Mouse (Mus musculus) right cerebral cortex, postnatal 25 days (tissue): ENCODE results near the gene Pan2.
"Not testable (repeated sequence)": the region's sequence is repeated elsewhere in the genome, so short reads cannot be mapped to it uniquely, and the experiment has no call there.

Experiments used
- DNase-seq: peaks from one replicate; pipeline ENCODE4 v3.0.0; 2022

Gene Pan2

GRCm38 (mm10) chr10:128303126-128304021 is at the start of gene Pan2:
Gene Pan2 (plus strand): TSS chr10:128303335.
- peak; percentile 100 for DNase-seq

DNA sequence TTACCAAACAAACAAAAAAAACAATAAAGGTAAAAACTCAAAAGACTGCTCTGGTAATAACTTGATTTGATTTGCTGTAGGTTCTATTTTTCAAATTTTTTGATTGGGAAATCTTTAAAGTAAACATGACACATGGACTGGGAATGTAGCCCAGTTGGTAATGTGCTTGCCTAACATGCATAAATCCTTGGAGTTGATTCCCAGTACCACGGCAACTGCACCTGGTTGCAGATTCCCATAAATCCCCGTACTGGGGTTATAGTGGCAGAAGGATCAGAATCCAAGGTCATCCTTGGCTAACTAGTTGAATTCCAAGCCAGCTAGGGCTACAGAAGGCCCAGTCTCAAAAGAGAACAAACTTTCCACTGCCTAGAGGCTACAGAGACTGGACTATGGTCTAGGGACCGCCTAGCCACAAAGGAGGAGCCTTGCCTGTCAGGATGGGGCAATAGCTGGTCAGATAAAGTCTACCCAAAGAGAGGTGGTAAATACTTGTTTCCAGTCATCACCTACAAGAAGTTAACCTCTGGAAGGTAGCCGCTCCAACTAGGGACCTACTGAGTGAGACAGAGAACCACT is 49.4 kb upstream of the Pan2 start, which contains the start of gene Apon:
Apon (plus strand) TSS at position 420 of the 579 bp plus-strand sequence.
- DNase-seq = no peak

DNA sequence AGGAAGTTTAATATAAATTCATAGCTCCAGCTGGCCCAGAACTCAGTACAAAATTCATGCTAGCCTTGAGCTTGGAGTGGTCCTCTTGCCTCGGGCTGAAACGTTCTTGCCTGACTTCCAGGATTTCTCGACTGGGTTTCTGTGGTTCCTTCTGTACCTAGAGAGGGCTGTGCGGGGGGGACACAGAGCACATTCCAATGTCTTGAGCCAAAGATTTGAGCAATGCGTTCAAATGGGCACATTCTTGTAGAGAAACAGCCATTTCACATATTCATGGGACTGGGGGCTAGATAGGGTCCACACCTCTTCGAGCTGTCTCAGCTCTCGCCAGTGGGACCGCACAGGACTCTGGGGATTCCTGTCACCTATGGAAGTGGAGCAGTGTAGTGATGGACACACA is 47.2 kb upstream of the Pan2 start:
- DNase-seq = no peak

- DNase-seq = no peak
These were observed 46.8 kb upstream of the Pan2 start for GRCm38 (mm10) chr10:128256328-128256727.

- no peak for DNase-seq
These were observed 44.2 kb upstream of the Pan2 start for GRCm38 (mm10) chr10:128258953-128259352.

DNA sequence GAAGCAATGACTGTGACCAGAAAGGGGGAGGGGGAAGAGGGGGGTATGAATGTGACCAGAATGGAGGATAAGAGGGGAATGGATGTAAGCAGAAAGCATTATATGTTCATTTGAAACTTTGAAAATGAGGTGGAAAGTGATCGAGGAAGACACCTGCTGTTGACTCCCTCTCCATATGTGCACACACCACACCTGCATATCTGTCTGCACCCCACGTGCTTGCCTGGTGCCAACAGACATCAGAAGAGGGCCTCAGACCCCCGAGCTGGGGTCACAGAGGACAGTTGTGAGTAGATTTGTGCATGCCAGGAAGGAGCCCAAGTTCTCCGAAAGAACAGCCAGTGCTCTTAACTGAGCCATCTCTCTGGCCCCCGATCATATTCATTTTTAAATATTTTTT is 43.2 kb upstream of the Pan2 start:
- DNase-seq = no peak

DNA sequence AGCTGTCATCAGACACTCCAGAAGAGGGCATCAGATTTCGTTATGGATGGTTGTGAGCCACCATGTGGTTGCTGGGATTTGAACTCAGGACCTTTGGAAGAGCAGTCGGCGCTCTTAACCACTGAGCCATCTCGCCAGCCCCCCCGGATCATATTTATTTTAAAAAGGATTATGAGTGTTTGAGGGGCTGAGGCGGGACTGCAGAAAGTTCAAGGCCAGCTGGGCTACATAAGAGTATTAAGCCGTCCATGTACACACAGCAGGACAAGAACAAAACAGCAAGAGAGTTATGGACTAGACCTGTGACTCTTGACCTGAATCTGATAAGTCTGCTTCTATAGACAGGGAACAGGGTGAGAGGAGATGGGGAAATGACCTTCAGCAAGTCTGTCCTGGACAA is 42.8 kb upstream of the Pan2 start:
- not testable (repeated sequence) for DNase-seq

DNA sequence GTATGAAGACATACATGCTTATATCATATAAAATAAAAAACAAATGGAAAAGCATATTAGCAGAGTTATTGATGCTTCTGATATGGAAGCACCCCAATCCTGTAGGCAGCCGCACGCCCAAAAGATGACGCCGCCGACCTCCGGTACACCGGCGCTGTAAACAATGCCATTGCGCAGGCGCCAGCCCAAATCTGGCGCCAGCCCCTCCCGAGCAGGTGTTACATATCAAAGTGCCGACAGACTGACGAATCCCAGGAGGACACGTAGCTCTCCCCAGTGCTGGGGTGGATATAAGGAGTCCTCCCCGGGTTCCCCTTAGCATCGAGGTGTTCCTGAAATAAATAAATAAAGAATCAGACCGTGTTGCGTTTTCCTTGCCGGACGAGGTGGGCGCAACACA is 40.8 kb upstream of the Pan2 start:
- DNase-seq = no peak

DNA sequence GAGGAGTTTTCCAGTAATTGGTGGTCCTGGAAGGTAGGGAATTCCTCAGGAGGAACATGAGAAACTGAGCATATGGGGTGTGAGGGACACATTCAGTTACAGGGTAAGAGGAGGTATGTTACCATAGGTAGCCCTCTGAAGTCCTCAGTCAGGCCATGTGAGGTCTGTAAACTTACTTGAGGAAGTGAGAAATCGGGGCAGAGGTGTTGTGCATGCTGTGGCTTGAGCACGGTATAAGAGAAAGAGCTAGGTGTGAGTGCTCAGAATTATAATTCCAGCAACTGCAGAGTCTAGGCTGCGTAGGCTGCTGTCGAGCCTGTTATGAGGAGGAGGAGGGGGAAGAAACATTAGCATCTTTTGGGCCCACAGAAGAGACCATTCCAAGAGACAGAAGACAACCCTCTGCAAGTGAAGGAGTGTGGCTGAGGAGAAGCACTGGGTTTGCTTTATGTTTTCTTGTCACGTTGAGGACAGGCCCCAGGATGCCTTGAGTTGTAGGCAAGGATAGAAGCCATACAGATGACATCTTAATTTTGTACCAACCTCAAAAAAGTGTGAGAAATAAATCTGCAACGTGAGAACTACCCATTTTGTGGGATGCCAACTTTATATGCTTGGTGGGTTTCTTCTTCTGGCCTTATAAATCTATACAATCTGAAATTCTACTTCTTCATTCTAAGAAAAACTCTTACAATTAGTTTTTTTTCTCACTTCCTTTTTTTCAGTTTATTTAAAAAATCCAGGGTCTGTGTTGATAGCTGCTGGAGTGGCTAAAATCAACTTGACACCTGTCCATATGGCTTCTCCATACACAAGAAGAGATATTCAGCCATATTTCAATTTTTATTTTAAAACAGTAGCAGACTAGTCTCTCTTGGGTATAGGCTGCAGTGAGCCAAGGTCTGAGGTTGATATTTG is 39.5 kb upstream of the Pan2 start:
- DNase-seq = no peak

DNA sequence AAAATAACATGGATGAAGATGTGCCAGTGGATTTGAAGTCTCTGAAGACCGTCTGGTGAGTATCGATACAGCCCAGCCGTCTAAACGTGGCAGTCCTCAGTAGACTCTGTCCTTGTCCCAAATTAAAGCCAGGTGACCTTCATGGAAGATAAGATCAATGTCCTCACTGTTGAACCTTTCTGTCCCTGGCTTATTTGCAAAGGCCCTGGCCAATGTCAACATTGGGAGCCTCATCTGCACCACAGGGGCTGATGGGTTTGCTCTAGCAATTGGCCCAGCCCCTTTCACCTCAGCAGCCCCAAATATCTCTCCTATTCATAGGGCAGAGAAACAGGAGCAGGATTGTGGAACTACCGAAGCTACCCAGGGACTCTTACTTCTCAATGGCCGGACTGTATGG is 34.8 kb upstream of the Pan2 start, which contains the start of gene Apof:
Apof (plus strand) TSS at position 301 of the 400 bp plus-strand sequence.
- DNase-seq = no peak

- DNase-seq = no peak
These were observed 33.8 kb upstream of the Pan2 start for GRCm38 (mm10) chr10:128269206-128269910.

DNA sequence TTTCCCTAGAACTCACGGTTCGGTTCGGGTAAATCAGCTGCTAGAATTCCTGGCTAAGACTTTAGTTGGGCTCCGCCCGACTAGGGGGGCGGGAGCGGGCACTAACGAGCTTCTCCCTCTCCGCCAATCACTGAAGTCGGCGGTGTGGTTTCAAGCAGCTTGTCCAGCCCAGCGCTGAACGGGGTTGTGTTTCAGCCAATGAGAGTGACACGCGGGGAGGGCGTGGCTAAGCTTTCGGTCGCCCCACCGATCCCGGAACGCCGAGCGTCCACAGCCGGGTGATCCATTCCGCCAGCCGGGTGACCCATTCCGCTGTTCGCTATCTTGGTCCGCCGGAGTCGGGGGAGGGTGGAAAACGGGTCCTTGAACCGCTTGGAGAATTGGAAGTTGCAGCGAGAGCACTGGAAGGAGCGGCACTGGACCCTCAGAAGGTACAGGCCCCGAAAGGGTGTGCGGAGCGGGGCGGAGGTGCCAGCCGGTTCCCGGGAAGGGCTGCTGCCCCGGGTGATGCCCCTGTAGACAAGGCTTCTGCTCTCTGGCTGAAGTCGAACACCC is 32.8 kb upstream of the Pan2 start, which contains the start of gene Stat2:
Stat2 (plus strand) TSS at position 273 of the 555 bp plus-strand sequence.
- peak; percentile 96 for DNase-seq

DNA sequence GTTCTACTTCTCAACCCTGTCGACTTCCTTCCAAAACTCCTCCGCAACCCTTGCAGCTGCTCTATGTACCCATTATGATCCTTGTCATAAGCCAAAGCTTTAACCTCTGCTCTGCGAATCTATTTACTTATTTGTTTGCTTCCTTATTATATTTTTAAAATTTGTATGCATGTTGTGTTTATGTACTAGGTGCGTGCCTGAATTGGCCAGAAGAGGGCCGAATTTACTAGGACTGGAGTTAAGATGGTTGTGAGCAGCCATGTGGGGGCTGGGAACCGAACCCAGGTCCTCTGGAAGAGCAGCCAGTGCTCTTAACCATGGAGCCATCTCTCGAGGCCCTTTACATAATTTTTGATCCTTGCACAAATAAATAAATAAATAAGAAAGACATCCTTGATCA is 32.3 kb upstream of the Pan2 start:
- DNase-seq = no peak

- DNase-seq = no peak
These were observed 31.3 kb upstream of the Pan2 start for GRCm38 (mm10) chr10:128271883-128272282.

DNA sequence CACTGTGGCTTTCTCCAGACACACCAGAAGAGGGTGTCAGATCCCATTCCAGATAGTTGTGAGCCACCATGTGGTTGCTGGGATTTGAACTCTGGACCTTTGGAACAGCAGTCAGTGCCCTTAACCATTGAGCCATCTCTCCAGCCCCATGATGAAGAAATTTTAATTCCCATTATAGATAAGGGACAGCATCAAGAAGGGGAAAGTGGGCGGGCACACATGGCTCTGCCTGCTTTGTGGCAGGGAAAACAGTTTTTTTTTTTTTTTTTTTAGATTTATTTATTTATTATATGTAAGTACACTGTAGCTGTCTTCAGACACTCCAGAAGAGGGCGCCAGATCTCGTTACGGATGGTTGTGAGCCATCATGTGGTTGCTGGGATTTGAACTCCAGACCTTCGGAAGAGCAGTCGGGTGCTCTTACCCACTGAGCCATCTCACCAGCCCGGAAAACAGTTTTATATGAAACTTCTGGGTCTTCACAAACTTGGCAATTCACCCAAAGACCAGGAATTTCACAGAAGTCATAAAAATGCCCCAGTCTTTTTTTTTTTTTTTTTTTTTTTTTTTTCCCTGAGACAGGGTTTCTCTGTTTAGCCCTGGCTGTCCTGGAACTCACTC is 30.2 kb upstream of the Pan2 start:
- not testable (repeated sequence) for DNase-seq

DNA sequence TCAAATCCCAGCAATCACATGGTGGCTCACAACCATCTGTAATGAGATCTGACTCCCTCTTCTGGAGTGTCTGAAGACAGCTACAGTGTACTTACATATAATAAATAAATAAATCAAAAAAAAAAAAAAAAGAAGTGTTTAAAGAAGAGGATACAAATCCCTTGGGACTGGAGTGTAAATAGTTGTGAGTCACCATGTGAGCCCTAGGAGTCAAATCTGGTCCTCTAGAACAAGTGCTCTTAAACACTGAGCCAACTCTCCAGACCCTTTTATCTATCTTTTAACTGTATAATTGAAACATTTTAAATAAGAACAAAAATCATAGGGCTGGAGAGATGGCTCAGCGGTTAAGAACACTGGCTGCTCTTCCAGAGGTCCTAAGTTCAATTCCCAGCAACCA is 27.8 kb upstream of the Pan2 start:
- not testable (repeated sequence) for DNase-seq

DNA sequence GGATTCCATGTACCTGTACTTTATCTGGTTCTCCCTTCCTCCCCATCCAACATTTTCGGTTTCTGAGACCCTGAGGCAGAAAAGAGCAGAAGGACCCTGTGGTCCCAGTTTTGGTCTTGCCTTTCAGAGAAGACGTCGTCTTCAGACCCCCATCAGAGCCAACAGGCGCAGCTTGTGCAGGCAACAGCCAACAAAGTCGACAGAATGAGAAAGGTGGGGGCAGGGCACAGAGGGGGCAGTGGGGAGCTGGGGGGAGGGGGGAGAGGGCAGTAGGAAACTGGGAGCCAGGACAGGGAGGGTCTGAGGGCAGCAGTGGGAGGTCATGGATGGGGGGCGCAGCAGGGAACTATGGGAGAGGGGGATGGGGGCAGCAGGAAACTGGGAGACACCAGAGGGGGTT is 25.0 kb upstream of the Pan2 start:
- DNase-seq = no peak

DNA sequence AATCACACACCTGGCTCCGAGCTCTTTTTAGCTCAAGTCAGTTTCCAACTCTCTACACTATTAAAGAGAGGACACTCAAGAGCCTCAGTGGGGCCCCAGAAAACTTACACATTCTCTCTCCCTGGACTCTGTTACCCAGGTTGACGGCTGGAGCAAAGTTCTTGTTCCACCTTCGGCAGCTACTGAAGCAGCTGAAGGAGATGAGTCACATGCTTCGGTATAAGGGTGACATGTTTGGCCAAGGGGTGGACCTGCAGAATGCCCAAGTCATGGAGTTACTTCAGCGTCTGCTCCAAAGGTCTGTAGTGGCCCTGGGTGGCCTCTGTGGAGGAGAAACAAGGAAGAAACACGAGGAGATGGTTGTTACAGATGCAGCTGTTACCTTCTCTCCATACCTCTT is 22.2 kb upstream of the Pan2 start:
- no peak for DNase-seq

GRCm38 (mm10) chr10:128281682-128282081 is 21.5 kb upstream of the Pan2 start:
- no peak for DNase-seq

DNA sequence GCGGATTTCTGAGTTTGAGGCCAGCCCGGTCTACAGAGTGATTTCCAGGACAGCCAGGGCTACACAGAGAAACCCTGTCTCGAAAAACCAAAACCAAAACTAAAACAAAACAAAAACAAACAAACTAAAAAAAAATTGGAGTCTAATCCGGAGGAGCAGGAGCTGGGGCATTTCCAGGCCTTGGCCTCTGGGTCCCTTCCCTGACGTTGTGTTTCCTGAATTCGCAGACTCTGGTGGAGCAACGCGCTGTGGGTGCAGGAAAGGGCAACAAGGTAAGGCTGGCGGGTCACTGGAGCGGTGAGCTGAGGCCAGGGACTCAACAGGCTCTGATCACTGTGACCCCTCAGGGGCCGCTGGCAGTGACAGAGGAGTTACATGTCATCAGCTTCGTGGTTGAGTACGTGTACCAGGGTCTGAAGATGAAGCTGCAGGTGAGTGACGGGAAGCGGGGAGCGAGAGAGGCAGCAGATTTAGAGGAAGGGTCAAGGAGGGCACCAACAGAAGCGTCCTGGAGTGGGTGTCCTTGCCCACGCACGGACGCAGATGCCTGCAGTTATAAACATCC is 20.2 kb upstream of the Pan2 start:
- no peak for DNase-seq
